15 mouse cellular contexts compared by ENCODE assay signal in the genomic region with DNA sequence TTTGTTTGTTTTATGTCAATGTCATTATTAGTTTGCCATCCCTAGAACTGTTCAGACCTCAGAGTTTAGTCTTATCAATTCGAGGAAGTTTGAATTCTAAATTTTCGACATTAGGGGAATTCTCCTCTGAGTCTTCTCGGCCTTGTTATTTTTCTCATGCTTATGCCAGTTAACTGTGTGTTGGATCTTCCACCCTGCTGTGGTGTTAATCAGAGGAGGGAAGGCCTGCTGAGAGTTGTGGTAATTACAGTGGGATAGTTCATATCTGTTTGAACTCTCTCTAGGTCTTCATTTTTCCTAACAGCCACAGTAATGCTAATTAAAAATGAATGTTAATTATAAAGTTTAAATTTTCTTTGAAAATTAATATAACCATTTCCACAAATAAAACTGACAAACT.
DNase-seq lines count a peak whose midpoint lies in the region.
"Had no signal": no experiment of that assay in that cellular context is flagged by ENCODE, and none has a peak within 500 bp of the region (broad histone marks: within the 10 kb centered on the region; RNA-seq: fewer than 3 reads in every experiment).

No protein-coding gene starts in this region.

- peak; percentile 14 to 51 for DNase-seq in cerebellum, postnatal 10 days
- no peak for DNase-seq in cerebellum, adult 11-12 months
- DNase-seq in heart, adult 11 months: peak; percentile 6
- no peak for DNase-seq in heart, postnatal 4 days
- peak; percentile 13 for DNase-seq in left cerebral cortex, postnatal 4 days
- DNase-seq in left cerebral cortex, adult 8-10 months (ENCODE audit: low spot score in 2 of 2): no peak
- DNase-seq in retina, embryonic 14.5 days (ENCODE audit: low spot score): peak; percentile 62
- DNase-seq in kidney, postnatal 4 days: no peak
- DNase-seq: adrenal gland, postnatal 10 days; adrenal gland, postnatal 36 days; cerebellum, adult 18-20 months; cerebellum, adult 9-10 months; gastrocnemius, postnatal 10 days; gastrocnemius, postnatal 36 days; kidney, adult 18-20 months had no signal

- intact Hi-C loops in left cerebral cortex, postnatal 4 days (cut with DNase I): no loop called here

Comparison
In these comparisons a context has a peak if more than half of its experiments do, and no peak if none do; other contexts are left out.
1. DNase-seq: peak in cerebellum, postnatal 10 days (2 of 2), heart, adult 11 months (single experiment), left cerebral cortex, postnatal 4 days (single experiment) and retina, embryonic 14.5 days (single experiment); none in cerebellum, adult 11-12 months (single experiment), heart, postnatal 4 days (single experiment), left cerebral cortex, adult 8-10 months (0 of 2) and kidney, postnatal 4 days (0 of 2).